Mouse (Mus musculus): ENCODE data around the gene Cblb. TPM values are rescaled to one million over a fixed set of nuclear protein-coding genes. Genes with fewer than 3 reads are reported as not detected.

Cblb gene
- polyA plus RNA-seq, 1 experiment from 2014 or later, result 8.1 TPM

DNA sequence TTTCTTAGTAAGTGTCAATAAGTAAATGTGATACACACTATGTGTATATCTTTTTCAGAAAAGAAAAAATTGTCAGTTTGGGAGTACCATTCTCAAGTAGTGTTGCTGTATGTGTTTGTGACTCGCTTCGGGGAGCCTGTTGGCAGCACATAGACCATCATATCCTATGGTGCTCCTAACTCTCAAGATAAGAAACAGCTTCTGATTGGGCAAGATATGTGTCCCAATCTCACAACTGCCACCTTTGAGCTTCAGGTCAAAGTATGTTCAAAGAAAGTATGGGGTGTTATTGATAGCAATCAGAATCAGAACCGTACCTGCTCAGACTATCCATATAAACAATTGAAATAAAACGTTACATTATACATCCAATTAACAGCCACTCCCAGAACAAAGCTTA lies 219.9 kb downstream of the Cblb start:
- WGBS, result 84% methylated on average over 4 of the region's 4 CpGs
- Histone ChIP-seq H3K4me3 (replicated peaks) (no peak overlapping the region), H3K27ac (no peak overlapping the region), H3K9me3 (no peaks in the 10 kb centered on the region), H3K27me3 (replicated peaks) (no peaks in the 10 kb centered on the region), H3K4me1 (no peaks in the 10 kb centered on the region), H3K36me3 (peaks cover 3% of the 10 kb centered on the region; the same call in 1 of the 2 replicates), H3K9ac (no peak overlapping the region), H3K4me2 (no peak overlapping the region)
- ATAC-seq (ENCODE audit: insufficient read depth, low FRiP score, low read depth), result no peak

Data from stomach, embryonic 15.5 days (tissue).